Mouse (Mus musculus): ENCODE measurements around the gene Gpx2. TPM values are rescaled to one million over a fixed set of nuclear protein-coding genes. Genes with fewer than 3 reads are reported as not detected.

The Gpx2 gene
- total and polyA plus RNA-seq, 3 experiments = not detected

DNA sequence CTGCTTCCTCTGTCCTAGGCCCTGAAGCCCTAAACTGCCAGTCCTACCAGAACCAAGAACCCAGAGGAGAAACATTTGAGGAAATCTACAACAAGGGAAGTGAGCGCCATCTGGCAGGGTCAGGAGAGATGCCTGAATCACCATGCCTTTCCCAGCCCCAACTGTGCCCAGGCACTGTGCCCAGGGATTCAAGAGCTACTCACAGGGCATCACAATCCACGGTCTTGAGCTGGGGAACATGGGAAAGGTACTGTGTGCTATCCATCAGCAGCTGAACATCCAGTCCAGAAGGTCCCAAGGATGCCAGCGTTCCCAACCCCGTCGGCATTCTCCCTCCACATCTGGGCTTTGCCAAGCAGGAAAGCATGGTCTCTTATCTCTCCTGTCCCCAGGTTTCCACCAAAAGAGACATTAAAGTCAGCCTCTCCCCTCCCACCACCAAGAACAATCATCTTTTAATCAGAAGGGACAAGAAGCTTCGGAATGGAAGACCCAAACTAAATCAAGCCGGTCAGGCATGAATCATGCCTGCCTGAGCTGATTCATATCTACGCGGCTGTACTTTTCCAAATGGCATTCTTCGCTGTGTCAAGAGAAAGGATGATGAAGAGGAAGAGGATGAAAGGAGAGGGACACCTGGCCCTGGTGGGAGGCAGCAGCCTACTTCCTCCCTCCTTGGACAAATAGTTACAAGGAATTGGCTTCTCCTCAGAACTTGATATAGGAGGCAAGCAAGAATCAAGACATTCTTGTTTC, 9.9 kb upstream of the Gpx2 start:
- no peak overlapping the region for H3K9ac ChIP-seq (ENCODE audit: control insufficient read depth, low read depth, low read length, poor library complexity, severe bottlenecking)
- H3K9me3 ChIP-seq (replicated peaks; ENCODE audit: insufficient read depth, low read length) = no peaks in the 10 kb centered on the region
- no peaks in the 10 kb centered on the region for H3K4me1 ChIP-seq (ENCODE audit: control insufficient read depth in 1 of 2, insufficient read depth in 2 of 2, low read length in 2 of 2)
- no peak overlapping the region for H3K27ac ChIP-seq (ENCODE audit: control insufficient read depth, low read depth, low read length)
- no peaks in the 10 kb centered on the region for H3K36me3 ChIP-seq (ENCODE audit: control insufficient read depth in 1 of 2, insufficient read depth in 2 of 2, low read length in 2 of 2)
- H3K4me3 ChIP-seq (ENCODE audit: control insufficient read depth in 1 of 2, insufficient read depth in 1 of 2, low read depth in 2 of 2, low read length in 2 of 2) = no peak overlapping the region
- TF ChIP-seq MAX (IDR thresholded peaks at IDR 0.05; ENCODE audit: low read length) (no peak), EP300 (IDR thresholded peaks at IDR 0.05; ENCODE audit: low read depth in 1 of 2, low read length in 2 of 2) (no peak), KAT2A (conservative IDR thresholded peaks at IDR 0.05; ENCODE audit: low read depth, low read length) (no peak), MAFK (IDR thresholded peaks at IDR 0.05; ENCODE audit: borderline replicate concordance, low read depth, low read length) (no peak), JUND (IDR thresholded peaks at IDR 0.05; ENCODE audit: low read depth, low read length) (no peak)
- H3K79me2 ChIP-seq (ENCODE audit: control insufficient read depth, insufficient read depth, low read length, poor library complexity) = no peaks in the 10 kb centered on the region
- no peak for DNase-seq (ENCODE audit: low read depth, low spot score)
- no peaks in the 10 kb centered on the region for H3K27me3 ChIP-seq (ENCODE audit: control insufficient read depth in 1 of 2, insufficient read depth in 2 of 2, low read length in 2 of 2)

DNA sequence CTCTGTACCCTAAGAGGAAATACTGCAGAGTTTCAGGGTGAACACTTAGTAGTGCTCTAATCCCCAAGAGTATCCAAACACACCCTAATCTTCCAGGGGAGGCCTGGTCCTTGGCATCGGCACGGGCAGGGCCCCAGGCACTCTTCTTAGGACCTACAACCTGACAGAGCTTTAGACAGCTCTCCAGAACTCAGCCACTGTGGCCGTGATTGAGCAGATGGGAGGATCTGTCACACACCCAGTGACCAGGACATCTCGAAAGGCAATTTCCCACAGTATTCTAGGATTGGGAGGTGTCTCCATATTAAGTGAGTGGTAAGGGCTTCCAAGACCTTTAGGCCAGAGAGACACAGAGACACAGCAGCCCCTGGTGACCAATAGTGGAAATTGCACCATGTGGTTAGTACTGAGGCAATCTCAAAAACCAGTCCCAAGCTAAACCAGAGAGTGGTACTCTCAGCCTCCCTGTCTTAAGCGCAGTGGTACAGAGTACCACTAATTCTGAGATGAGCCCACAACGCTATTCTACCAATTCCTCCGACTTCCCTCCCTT, 8.4 kb upstream of the Gpx2 start:
- H3K36me3 ChIP-seq (ENCODE audit: control insufficient read depth in 1 of 2, insufficient read depth in 2 of 2, low read length in 2 of 2) = no peaks in the 10 kb centered on the region
- H3K27ac ChIP-seq (ENCODE audit: control insufficient read depth, low read depth, low read length) = no peak overlapping the region
- no peaks in the 10 kb centered on the region for H3K79me2 ChIP-seq (ENCODE audit: control insufficient read depth, insufficient read depth, low read length, poor library complexity)
- peak; percentile 71 for DNase-seq (ENCODE audit: low read depth, low spot score)
- H3K27me3 ChIP-seq (ENCODE audit: control insufficient read depth in 1 of 2, insufficient read depth in 2 of 2, low read length in 2 of 2) = no peaks in the 10 kb centered on the region
- no peaks in the 10 kb centered on the region for H3K4me1 ChIP-seq (ENCODE audit: control insufficient read depth in 1 of 2, insufficient read depth in 2 of 2, low read length in 2 of 2)
- no peaks in the 10 kb centered on the region for H3K9me3 ChIP-seq (replicated peaks; ENCODE audit: insufficient read depth, low read length)
- TF ChIP-seq ETS1 (IDR thresholded peaks at IDR 0.05; ENCODE audit: low read depth, low read length) (no peak), BHLHE40 (IDR thresholded peaks at IDR 0.05; ENCODE audit: borderline replicate concordance, low read depth, low read length) (no peak), ZC3H11A (IDR thresholded peaks at IDR 0.05; ENCODE audit: low read depth, low read length) (peak; percentile 84), TCF12 (IDR thresholded peaks at IDR 0.05; ENCODE audit: low read depth, low read length) (no peak), ELF1 (IDR thresholded peaks at IDR 0.05; ENCODE audit: low read depth, low read length) (no peak), SMC3 (IDR thresholded peaks at IDR 0.05; ENCODE audit: low read depth, low read length) (peak; percentile 93), CTCF (IDR thresholded peaks at IDR 0.05 in 2 of 3, conservative IDR thresholded peaks at IDR 0.05 in 1 of 3; ENCODE audit: control insufficient read depth in 1 of 3, insufficient read depth in 1 of 3, low read depth in 2 of 3, low read length in 3 of 3, poor library complexity in 1 of 3, severe bottlenecking in 1 of 3) (peak; percentile 71 to 94 (median 92)), RAD21 (IDR thresholded peaks at IDR 0.05; ENCODE audit: low read depth, low read length) (peak; percentile 92), MAX (IDR thresholded peaks at IDR 0.05; ENCODE audit: low read length) (peak; percentile 30; the same call in 1 of the 2 replicates), GABPA (IDR thresholded peaks at IDR 0.05; ENCODE audit: low read depth, low read length) (no peak), POLR2A (IDR thresholded peaks at IDR 0.05; ENCODE audit: control insufficient read depth in 1 of 2, insufficient read depth in 1 of 2, low read depth in 1 of 2, low read length in 2 of 2, poor library complexity in 1 of 2) (no peak), MYC (IDR thresholded peaks at IDR 0.05; ENCODE audit: low read depth, low read length) (peak; percentile 65; the same call in 1 of the 2 replicates)
- H3K4me3 ChIP-seq (ENCODE audit: control insufficient read depth in 1 of 2, insufficient read depth in 1 of 2, low read depth in 2 of 2, low read length in 2 of 2) = no peak overlapping the region
- H3K9ac ChIP-seq (ENCODE audit: control insufficient read depth, low read depth, low read length, poor library complexity, severe bottlenecking) = no peak overlapping the region

Measured in MEL (cell line).